Mouse (Mus musculus): ENCODE measurements around the gene Arf4. TPM values are rescaled to one million over a fixed set of nuclear protein-coding genes. Genes with fewer than 3 reads are reported as not detected.
A peak's percentile ranks its signal among the peaks of the same experiment; 100 is the strongest.
"Not testable (repeated sequence)": the region's sequence is repeated elsewhere in the genome, so short reads cannot be mapped to it uniquely, and the experiment has no call there.

The Arf4 gene
- polyA plus RNA-seq, 1 experiment from 2014 or later: 411 TPM

DNA sequence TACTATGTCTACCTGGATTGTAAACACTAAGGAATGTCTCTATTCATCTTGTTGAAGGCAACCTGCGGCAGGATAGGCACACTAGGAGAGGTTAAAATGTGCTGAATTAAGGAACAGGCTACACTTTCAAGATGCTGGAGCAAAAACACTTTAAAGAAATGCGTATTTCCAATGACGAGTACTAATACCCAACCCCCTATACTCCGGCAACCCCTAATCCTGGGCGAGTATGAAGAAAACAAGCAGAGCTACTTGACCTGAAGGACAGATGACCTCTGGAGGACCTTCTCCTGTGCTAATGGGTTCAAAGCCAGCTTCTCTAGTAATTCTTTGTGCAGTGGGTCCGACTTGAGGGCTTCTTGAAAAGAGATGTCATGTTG lies 30.1 kb downstream of the Arf4 start:
- H3K4me2 ChIP-seq (replicated peaks; ENCODE audit: low read depth): peak overlapping the region; percentile 93
- no peak overlapping the region; the same call in 1 of the 2 replicates for H3K27ac ChIP-seq (replicated peaks)
- ATAC-seq (ENCODE audit: low FRiP score, low TSS enrichment) (peak; percentile 4; the same call in 1 of the 2 replicates), DNase-seq (ENCODE audit: low spot score) (no peak)
- peak overlapping the region; percentile 92 for H3K9ac ChIP-seq (ENCODE audit: low read length)
- H3K4me1 ChIP-seq (replicated peaks; ENCODE audit: control insufficient read depth, insufficient read depth): peaks cover 2% of the 10 kb centered on the region; the same call in 1 of the 2 replicates
- WGBS: 7% methylated on average over 6 of the region's 6 CpGs
- H3K9me3 ChIP-seq (ENCODE audit: control insufficient read depth, low read length): no peaks in the 10 kb centered on the region
- TF ChIP-seq CTCF (IDR thresholded peaks at IDR 0.05; ENCODE audit: low read depth): no peak
- no peak for TF ChIP-seq EP300 (optimal IDR thresholded peaks at IDR 0.05)
- peaks cover 3% of the 10 kb centered on the region; the same call in 1 of the 2 replicates for H3K36me3 ChIP-seq (ENCODE audit: control insufficient read depth, insufficient read depth, low read length)
- H3K4me3 ChIP-seq (ENCODE audit: low read depth, low read length): peak overlapping the region; percentile 87
- H3K27me3 ChIP-seq (ENCODE audit: control insufficient read depth, insufficient read depth, low read length): no peaks in the 10 kb centered on the region

- H3K4me3 ChIP-seq (ENCODE audit: low read depth, low read length): peak overlapping the region; percentile 87
- H3K4me1 ChIP-seq (replicated peaks; ENCODE audit: control insufficient read depth, insufficient read depth): peaks cover 2% of the 10 kb centered on the region; the same call in 1 of the 2 replicates
- no peaks in the 10 kb centered on the region for H3K9me3 ChIP-seq (ENCODE audit: control insufficient read depth, low read length)
- TF ChIP-seq EP300 (optimal IDR thresholded peaks at IDR 0.05) (no peak), CTCF (IDR thresholded peaks at IDR 0.05; ENCODE audit: low read depth) (0 out of 2 replicates have a peak, but pooled peaks have one; percentile 22)
- ATAC-seq (ENCODE audit: low FRiP score, low TSS enrichment): peak; percentile 55
- H3K9ac ChIP-seq (ENCODE audit: low read length): peak overlapping the region; percentile 92
- H3K4me2 ChIP-seq (replicated peaks; ENCODE audit: low read depth): peak overlapping the region; percentile 93
- H3K27ac ChIP-seq (replicated peaks): peak overlapping the region; percentile 93
- H3K36me3 ChIP-seq (ENCODE audit: control insufficient read depth, insufficient read depth, low read length): peaks cover 3% of the 10 kb centered on the region; the same call in 1 of the 2 replicates
- WGBS: under 1% methylated on average over 70 of the region's 73 CpGs
- no peaks in the 10 kb centered on the region for H3K27me3 ChIP-seq (ENCODE audit: control insufficient read depth, insufficient read depth, low read length)
- peak; percentile 63 for DNase-seq (ENCODE audit: low spot score)
These were observed 30.8 kb downstream of the Arf4 start for GRCm38 (mm10) chr14:26668371-26669291.

DNA sequence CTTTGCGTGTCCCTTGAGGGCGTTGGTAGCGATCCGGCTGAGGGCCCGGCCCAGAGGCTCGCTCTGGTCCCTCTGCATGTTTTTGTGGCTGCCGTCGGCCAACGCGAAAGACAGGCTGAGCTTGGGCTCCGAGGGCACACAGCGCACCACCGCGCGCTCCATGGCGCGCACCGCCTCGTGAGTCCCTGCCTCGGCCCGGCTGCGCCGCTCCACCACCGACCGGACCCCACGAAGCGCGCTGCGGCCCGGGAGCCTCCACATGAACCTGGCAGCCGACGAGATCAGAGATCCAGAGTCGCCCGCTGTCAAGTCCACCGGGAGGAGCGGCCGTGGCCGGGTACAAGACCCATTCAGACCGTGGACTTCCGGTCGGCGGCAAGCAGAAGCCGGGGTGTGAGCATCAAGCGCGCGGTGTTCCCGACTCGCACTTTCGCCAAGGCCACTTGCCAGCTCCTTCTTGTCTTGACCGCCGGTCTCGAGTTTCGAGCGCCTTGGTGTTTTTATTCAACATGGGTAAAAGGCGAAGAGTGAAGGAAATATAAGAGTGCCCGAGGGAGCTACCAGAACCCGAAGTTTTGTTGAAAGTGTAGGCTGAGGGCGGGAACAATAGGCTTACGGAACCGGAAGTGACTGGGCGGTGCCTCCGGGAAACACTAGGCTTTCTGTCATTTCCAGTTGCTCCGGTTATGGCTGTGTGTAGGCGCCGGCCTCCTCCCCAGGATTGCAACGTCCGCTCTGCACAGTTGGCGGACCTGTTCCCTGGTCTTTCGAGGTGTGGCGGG lies 31.6 kb downstream of the Arf4 start, which contains the start of gene Pde12:
Gene Pde12, minus strand, starts transcription at position 592 of the 782 bp plus-strand sequence.
- H3K4me1 ChIP-seq (replicated peaks; ENCODE audit: control insufficient read depth, insufficient read depth): peaks cover 2% of the 10 kb centered on the region; the same call in 1 of the 2 replicates
- peak; percentile 91 for DNase-seq (ENCODE audit: low spot score)
- H3K27ac ChIP-seq (replicated peaks): peak within 1 kb of the TSS; percentile 93
- peaks cover 2% of the 10 kb centered on the region; the same call in 1 of the 2 replicates for H3K36me3 ChIP-seq (ENCODE audit: control insufficient read depth, insufficient read depth, low read length)
- under 1% methylated on average over 68 of the region's 70 CpGs for WGBS
- no peaks in the 10 kb centered on the region for H3K9me3 ChIP-seq (ENCODE audit: control insufficient read depth, low read length)
- peak within 1 kb of the TSS; percentile 92 for H3K9ac ChIP-seq (ENCODE audit: low read length)
- peak; percentile 92 for ATAC-seq (ENCODE audit: low FRiP score, low TSS enrichment)
- TF ChIP-seq CTCF (IDR thresholded peaks at IDR 0.05; ENCODE audit: low read depth): no peak
- TF ChIP-seq EP300 (optimal IDR thresholded peaks at IDR 0.05): peak; percentile 87
- peak within 1 kb of the TSS; percentile 87 for H3K4me3 ChIP-seq (ENCODE audit: low read depth, low read length)
- no peaks in the 10 kb centered on the region for H3K27me3 ChIP-seq (ENCODE audit: control insufficient read depth, insufficient read depth, low read length)
- H3K4me2 ChIP-seq (replicated peaks; ENCODE audit: low read depth): peak within 1 kb of the TSS; percentile 93

DNA sequence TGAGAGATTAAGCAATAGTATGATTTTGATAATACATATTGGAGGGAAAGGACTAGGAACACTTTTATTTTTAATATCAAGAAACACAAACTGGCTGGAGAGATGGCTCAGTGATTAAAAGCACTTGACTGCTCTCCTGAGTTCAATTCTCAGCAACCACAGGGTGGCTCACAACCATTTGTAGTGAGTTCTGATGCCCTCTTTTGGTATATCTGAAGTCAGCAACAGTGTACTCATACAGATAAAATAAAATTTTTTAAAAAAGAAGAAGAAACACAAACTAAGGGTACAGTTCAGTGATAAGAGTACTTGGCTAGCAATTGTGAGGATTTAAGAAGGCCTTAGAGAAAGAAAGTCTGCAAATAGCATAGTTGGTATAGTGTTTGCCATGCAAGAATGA lies 33.1 kb downstream of the Arf4 start:
- Histone ChIP-seq H3K4me1 (replicated peaks; ENCODE audit: control insufficient read depth, insufficient read depth) (peaks cover 2% of the 10 kb centered on the region; the same call in 1 of the 2 replicates), H3K27ac (replicated peaks) (no peak overlapping the region), H3K36me3 (ENCODE audit: control insufficient read depth, insufficient read depth, low read length) (no peaks in the 10 kb centered on the region), H3K9ac (ENCODE audit: low read length) (no peak overlapping the region), H3K27me3 (ENCODE audit: control insufficient read depth, insufficient read depth, low read length) (no peaks in the 10 kb centered on the region), H3K9me3 (ENCODE audit: control insufficient read depth, low read length) (no peaks in the 10 kb centered on the region), H3K4me3 (ENCODE audit: low read depth, low read length) (no peak overlapping the region), H3K4me2 (replicated peaks; ENCODE audit: low read depth) (no peak overlapping the region)
- no peak for DNase-seq (ENCODE audit: low spot score)
- no peak for ATAC-seq (ENCODE audit: low FRiP score, low TSS enrichment)
- TF ChIP-seq CTCF (IDR thresholded peaks at IDR 0.05; ENCODE audit: low read depth) (peak; percentile 39; the same call in 1 of the 2 replicates), EP300 (optimal IDR thresholded peaks at IDR 0.05) (no peak)

DNA sequence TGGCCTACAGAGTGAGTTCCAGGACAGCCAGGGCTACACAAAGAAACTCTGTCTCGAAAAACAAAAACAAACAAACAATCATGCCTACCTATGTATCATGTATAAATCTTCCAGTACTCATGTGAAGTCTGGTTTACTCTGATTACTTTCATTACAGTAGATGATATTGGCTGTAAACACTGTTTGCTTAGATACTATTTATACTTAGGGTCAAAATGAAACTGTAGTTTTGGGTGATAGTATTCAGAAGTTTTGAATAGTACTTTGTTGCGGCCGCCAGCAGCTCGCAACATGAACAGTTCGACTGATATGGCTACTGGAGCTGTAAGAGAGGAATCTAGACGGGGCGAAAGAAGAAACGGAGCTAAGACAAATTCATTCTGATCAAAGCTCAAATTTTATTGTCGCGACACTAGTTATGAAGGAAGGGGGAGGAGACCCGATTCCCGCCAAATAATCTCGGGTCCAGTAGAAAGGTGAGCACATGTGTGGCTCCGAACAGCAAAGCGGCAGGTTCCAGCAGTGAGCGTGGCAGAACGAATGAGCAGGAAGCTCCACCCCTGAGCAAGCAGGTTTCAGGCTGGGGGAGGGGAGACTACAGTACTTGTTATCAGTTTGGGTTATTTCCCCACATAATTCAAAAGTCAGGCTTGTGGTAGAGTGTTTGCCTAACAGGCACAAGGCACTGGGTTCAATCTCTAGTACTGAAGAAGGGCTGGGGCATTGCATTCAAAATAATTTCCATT lies 34.2 kb downstream of the Arf4 start:
- not testable (repeated sequence) for H3K4me2 ChIP-seq (replicated peaks; ENCODE audit: low read depth); ATAC-seq (ENCODE audit: low FRiP score, low TSS enrichment)

GRCm38 (mm10) chr14:26674476-26675169 lies 36.7 kb downstream of the Arf4 start:
- 61% methylated on average over 2 of the region's 2 CpGs for WGBS

More for the DNA sequence above, 34.2 kb downstream of the Arf4 start:
- not testable (repeated sequence) for H3K4me3 ChIP-seq (ENCODE audit: low read depth, low read length); DNase-seq (ENCODE audit: low spot score); H3K9ac ChIP-seq (ENCODE audit: low read length); H3K27ac ChIP-seq (replicated peaks); H3K36me3 ChIP-seq (ENCODE audit: control insufficient read depth, insufficient read depth, low read length); H3K9me3 ChIP-seq (ENCODE audit: control insufficient read depth, low read length); H3K4me1 ChIP-seq (replicated peaks; ENCODE audit: control insufficient read depth, insufficient read depth); H3K27me3 ChIP-seq (ENCODE audit: control insufficient read depth, insufficient read depth, low read length)
- WGBS: 53% methylated on average over 17 of the region's 17 CpGs

More at GRCm38 (mm10) chr14:26674476-26675169, 36.7 kb downstream of the Arf4 start:
- not testable (repeated sequence) for H3K36me3 ChIP-seq (ENCODE audit: control insufficient read depth, insufficient read depth, low read length); H3K4me2 ChIP-seq (replicated peaks; ENCODE audit: low read depth); H3K27me3 ChIP-seq (ENCODE audit: control insufficient read depth, insufficient read depth, low read length); H3K4me3 ChIP-seq (ENCODE audit: low read depth, low read length); H3K9me3 ChIP-seq (ENCODE audit: control insufficient read depth, low read length); H3K4me1 ChIP-seq (replicated peaks; ENCODE audit: control insufficient read depth, insufficient read depth); H3K9ac ChIP-seq (ENCODE audit: low read length)
- DNase-seq (ENCODE audit: low spot score) (peak; percentile 25), ATAC-seq (ENCODE audit: low FRiP score, low TSS enrichment) (peak; percentile 77)
- H3K27ac ChIP-seq (replicated peaks): peak overlapping the region; percentile 65

Measured in stomach, postnatal 0 days (tissue).